23 mouse cellular contexts compared by ENCODE assay signal in genomic region chr1:143984988-143985625, GRCm38 (mm10). TPM values are rescaled to one million over a fixed set of nuclear protein-coding genes. Genes with fewer than 3 reads are reported as not detected.
A peak's percentile ranks its signal among the peaks of the same experiment; 100 is the strongest.
DNase-seq lines count a peak whose midpoint lies in the region; ATAC-seq lines count a peak whose summit lies in the region.
"Had no signal": no experiment of that assay in that cellular context is flagged by ENCODE, and none has a peak within 500 bp of the region (broad histone marks: within the 10 kb centered on the region; RNA-seq: fewer than 3 reads in every experiment).

No protein-coding gene starts in this region.

- no peak overlapping the region for H3K27ac ChIP-seq in midbrain, embryonic 15.5 days
- H3K27ac ChIP-seq in midbrain, embryonic 10.5 days (replicated peaks) = no peak overlapping the region
- H3K27ac ChIP-seq in intestine, embryonic 15.5 days = no peak overlapping the region
- H3K27ac ChIP-seq: embryonic facial prominence, embryonic 12.5 days; heart, embryonic 10.5 days; hindbrain, embryonic 15.5 days; neural tube, embryonic 12.5 days; stomach, postnatal 0 days had no signal

- no peaks in the 10 kb centered on the region for H3K9me3 ChIP-seq in midbrain, embryonic 15.5 days
- H3K9me3 ChIP-seq in midbrain, embryonic 10.5 days (replicated peaks) = no peaks in the 10 kb centered on the region
- no peaks in the 10 kb centered on the region for H3K9me3 ChIP-seq in intestine, embryonic 15.5 days
- H3K9me3 ChIP-seq: embryonic facial prominence, embryonic 12.5 days; heart, embryonic 10.5 days; hindbrain, embryonic 15.5 days; neural tube, embryonic 12.5 days had no signal

- no peaks in the 10 kb centered on the region for H3K27me3 ChIP-seq in midbrain, embryonic 15.5 days (replicated peaks)
- H3K27me3 ChIP-seq in midbrain, embryonic 10.5 days (ENCODE audit: low read depth, poor library complexity, severe bottlenecking) = no peaks in the 10 kb centered on the region
- no peaks in the 10 kb centered on the region for H3K27me3 ChIP-seq in intestine, embryonic 15.5 days (replicated peaks)
- H3K27me3 ChIP-seq: embryonic facial prominence, embryonic 12.5 days; hindbrain, embryonic 15.5 days; neural tube, embryonic 12.5 days had no signal

- 0 out of 2 replicates have a peak, but pooled peaks cover 7% of the 10 kb centered on the region for H3K4me1 ChIP-seq in midbrain, embryonic 15.5 days
- H3K4me1 ChIP-seq in midbrain, embryonic 10.5 days = peaks cover 11% of the 10 kb centered on the region
- no peaks in the 10 kb centered on the region for H3K4me1 ChIP-seq in intestine, embryonic 15.5 days (replicated peaks)
- H3K4me1 ChIP-seq: embryonic facial prominence, embryonic 12.5 days; hindbrain, embryonic 15.5 days; neural tube, embryonic 12.5 days had no signal

- H3K4me2 ChIP-seq in midbrain, embryonic 15.5 days = no peak overlapping the region
- H3K4me2 ChIP-seq in intestine, embryonic 15.5 days (replicated peaks) = no peak overlapping the region
- H3K4me2 ChIP-seq: embryonic facial prominence, embryonic 12.5 days; hindbrain, embryonic 15.5 days; neural tube, embryonic 12.5 days had no signal

- no peak overlapping the region for H3K9ac ChIP-seq in midbrain, embryonic 15.5 days
- H3K9ac ChIP-seq in intestine, embryonic 15.5 days = no peak overlapping the region
- H3K9ac ChIP-seq: embryonic facial prominence, embryonic 12.5 days; hindbrain, embryonic 15.5 days; neural tube, embryonic 12.5 days had no signal

- peak; percentile 50; the same call in 1 of the 2 replicates for ATAC-seq in midbrain, embryonic 15.5 days (replicated peaks)
- ATAC-seq in granulocyte monocyte progenitor cell, adult 5-6 weeks (replicated peaks; ENCODE audit: poor library complexity, severe bottlenecking) = peak; percentile 66
- no peak for ATAC-seq in intestine, embryonic 15.5 days
- ATAC-seq: activated CD4-positive, CD25-positive, alpha-beta regulatory T cell, adult 4 months had no signal

- DNase-seq in midbrain, embryonic 10.5 days (ENCODE audit: low spot score) = no peak
- peak; percentile 14 for DNase-seq in adrenal gland, postnatal 25 days
- no peak for DNase-seq in spleen, adult 12 weeks (ENCODE audit: low spot score)
- no peak for DNase-seq in ovary, postnatal 36 days (ENCODE audit: low spot score)
- DNase-seq: cerebellum, adult 11 months; cerebellum, adult 9-11 months; gastrocnemius, postnatal 36 days; heart, postnatal 4 days; kidney, adult 8-10 months; kidney, postnatal 10 days; lung, adult 18-20 months; lung, postnatal 14 days; thymus, adult 2 months; thymus, postnatal 4 days had no signal

- no peaks in the 10 kb centered on the region for H3K36me3 ChIP-seq in midbrain, embryonic 15.5 days (replicated peaks)
- no peaks in the 10 kb centered on the region for H3K36me3 ChIP-seq in midbrain, embryonic 10.5 days
- no peaks in the 10 kb centered on the region for H3K36me3 ChIP-seq in intestine, embryonic 15.5 days
- H3K36me3 ChIP-seq: embryonic facial prominence, embryonic 12.5 days; heart, embryonic 10.5 days; hindbrain, embryonic 15.5 days; neural tube, embryonic 12.5 days had no signal

- WGBS in midbrain, embryonic 15.5 days = 66% methylated on average over 6 of the region's 6 CpGs
- WGBS in midbrain, embryonic 10.5 days = 87% methylated on average over 6 of the region's 6 CpGs
- 80% methylated on average over 6 of the region's 6 CpGs for WGBS in intestine, embryonic 15.5 days

- no peak overlapping the region for H3K4me3 ChIP-seq in midbrain, embryonic 15.5 days
- no peak overlapping the region for H3K4me3 ChIP-seq in midbrain, embryonic 10.5 days
- H3K4me3 ChIP-seq in intestine, embryonic 15.5 days (replicated peaks) = no peak overlapping the region
- H3K4me3 ChIP-seq: embryonic facial prominence, embryonic 12.5 days; heart, embryonic 10.5 days; hindbrain, embryonic 15.5 days; neural tube, embryonic 12.5 days had no signal

RNA-seq across cellular contexts. Expression of gene Rgs2, which starts 18.9 kb away (rescaled TPM):
- polyA plus RNA-seq in midbrain, embryonic 15.5 days (2015; fragmentation: Nextera tagmentation; extraction: Ambion mirVana) = 131 and 137 TPM in 2 replicates
- 48.0 and 54.3 TPM in 2 replicates for polyA plus RNA-seq in midbrain, embryonic 10.5 days (2016; fragmentation: Nextera tagmentation; extraction: Ambion mirVana)
- total RNA-seq in adrenal gland, postnatal 25 days (2021) = 162 and 212 TPM in 2 replicates
- total RNA-seq in granulocyte monocyte progenitor cell, adult 5-6 weeks (2014; fragmentation: Nextera tagmentation) = 55.0 and 90.4 TPM in 2 replicates
- 98.1 and 98.8 TPM in 2 replicates for total RNA-seq in granulocyte monocyte progenitor cell, adult 5-6 weeks (2017)
- 39.4 and 47.4 TPM in 2 replicates for polyA plus RNA-seq in intestine, embryonic 15.5 days (2015; fragmentation: Nextera tagmentation; extraction: Ambion mirVana)
